Mouse (Mus musculus) midbrain, embryonic 13.5 days (tissue): ENCODE data around the gene 9030025P20Rik. TPM values are rescaled to one million over a fixed set of nuclear protein-coding genes. Genes with fewer than 3 reads are reported as not detected.
"Not testable (repeated sequence)": the region's sequence is repeated elsewhere in the genome, so short reads cannot be mapped to it uniquely, and the experiment has no call there.

Source experiments
- ATAC-seq: fragments of 200-750 bp; cut with Nextera tagmentation; 2 replicates; pipeline ENCODE4 v1.8.0; 2017; ENCODE audit warnings: mild to moderate bottlenecking, moderate TSS enrichment, moderate library complexity
- H3K27ac ChIP-seq: fragments of 300-500 bp; sonication (generic); 2 replicates; pipeline ENCODE4 v1.5.1; 2015; ENCODE audit warnings: inconsistent platforms, mild to moderate bottlenecking, moderate library complexity
- H3K27me3 ChIP-seq: fragments of 300-500 bp; sonication (generic); 2 replicates; pipeline ENCODE4 v1.6.1; 2015; ENCODE audit warnings: mild to moderate bottlenecking, inconsistent platforms
- H3K36me3 ChIP-seq: fragments of 300-500 bp; sonication (generic); 2 replicates; pipeline ENCODE4 v1.6.1; 2015; ENCODE audit warnings: mild to moderate bottlenecking, inconsistent platforms
- H3K4me1 ChIP-seq: fragments of 300-500 bp; sonication (generic); replicated peaks from 2 replicates; pipeline ENCODE4 v1.6.1; 2015; ENCODE audit warnings: inconsistent platforms
- H3K4me2 ChIP-seq: fragments of 300-500 bp; sonication (generic); replicated peaks from 2 replicates; pipeline ENCODE4 v1.6.1; 2015; ENCODE audit warnings: moderate library complexity, mild to moderate bottlenecking, inconsistent platforms
- H3K4me3 ChIP-seq: fragments of 300-500 bp; sonication (generic); replicated peaks from 2 replicates; pipeline ENCODE4 v1.5.1; 2015; ENCODE audit warnings: mild to moderate bottlenecking, inconsistent platforms
- H3K9ac ChIP-seq: fragments of 300-500 bp; sonication (generic); replicated peaks from 2 replicates; pipeline ENCODE4 v1.6.1; 2015; ENCODE audit warnings: mild to moderate bottlenecking, inconsistent platforms
- H3K9me3 ChIP-seq: fragments of 300-500 bp; sonication (generic); 2 replicates; pipeline ENCODE4 v1.6.1; 2016; ENCODE audit warnings: mild to moderate bottlenecking, inconsistent platforms
- WGBS: fragments of 180-500 bp; shearing (Covaris S2); methylation state at CpG from one replicate; pipeline ENCODE4 v1.1.7; 2015; 5-methylcytosine and 5-hydroxymethylcytosine counted together
- polyA plus RNA-seq: library from polyadenylated mRNA; unstranded; fragments of >200 nt; fragmentation: Nextera tagmentation; extraction: Ambion mirVana; gene quantifications from 2 replicates; pipeline ENCODE4 v1.2.1, GENCODE M21; 2015

Gene 9030025P20Rik
- polyA plus RNA-seq, 1 experiment from 2014 or later, result 11.8 TPM

DNA sequence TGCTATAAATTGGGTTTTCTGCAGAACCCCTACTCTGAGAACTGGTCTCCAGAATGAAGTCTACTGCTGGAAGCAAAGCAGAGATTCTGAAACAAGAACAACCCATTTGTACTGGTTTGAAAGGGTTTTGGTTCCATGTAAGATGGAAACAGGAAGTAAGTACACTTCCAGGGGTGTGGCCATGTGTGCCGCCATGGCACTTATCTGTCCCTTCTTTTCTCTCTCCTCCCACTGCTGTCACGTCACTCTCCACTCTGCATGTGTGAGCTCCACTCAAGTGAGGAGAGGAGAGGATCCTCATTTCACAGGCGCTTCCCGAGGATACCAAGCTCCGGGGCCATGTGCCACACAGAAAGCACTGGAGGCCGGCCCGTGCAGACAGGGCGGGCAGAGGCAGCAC lies 24.8 kb upstream of the 9030025P20Rik start:
- Histone ChIP-seq H3K27ac (no peak overlapping the region), H3K4me1 (no peaks in the 10 kb centered on the region), H3K27me3 (no peaks in the 10 kb centered on the region), H3K4me2 (no peak overlapping the region), H3K9me3 (no peaks in the 10 kb centered on the region), H3K9ac (no peak overlapping the region), H3K4me3 (no peak overlapping the region), H3K36me3 (peaks cover 45% of the 10 kb centered on the region)
- no peak for ATAC-seq
- WGBS, result 92% methylated on average over 8 of the region's 8 CpGs

DNA sequence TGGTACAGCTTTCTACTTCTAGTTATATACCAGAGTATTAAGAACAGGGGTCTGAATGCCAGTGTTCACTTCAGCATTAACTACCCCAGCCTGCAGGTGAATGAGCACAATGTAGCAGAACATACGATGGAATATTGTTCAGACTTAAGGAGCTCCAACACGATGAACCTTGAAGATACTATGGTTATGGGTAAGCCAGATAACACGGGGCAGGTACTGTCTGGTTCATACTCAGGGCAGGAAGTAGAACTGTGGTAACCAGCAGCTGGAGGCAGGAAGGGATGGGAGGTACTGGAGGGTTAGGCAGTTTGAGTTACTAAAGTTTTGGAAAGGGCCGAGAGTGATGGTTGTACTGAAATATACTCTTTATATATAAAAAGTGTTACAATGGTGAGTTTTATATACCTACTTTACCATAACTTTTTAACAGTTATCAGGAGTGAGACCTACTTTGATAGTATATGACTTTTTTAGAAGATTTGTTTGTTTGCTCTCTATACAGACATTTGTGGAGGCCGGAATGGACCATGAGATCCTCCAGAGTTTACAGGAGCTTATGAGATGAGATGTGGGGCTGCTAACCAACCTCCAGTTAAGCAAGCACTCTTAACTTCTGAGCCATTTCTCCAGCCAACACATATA lies 19.5 kb upstream of the 9030025P20Rik start:
- Histone ChIP-seq H3K36me3 (peaks cover 6% of the 10 kb centered on the region), H3K9ac (no peak overlapping the region), H3K27ac (no peak overlapping the region), H3K4me2 (no peak overlapping the region), H3K4me3 (no peak overlapping the region), H3K9me3 (no peaks in the 10 kb centered on the region), H3K4me1 (peaks cover 12% of the 10 kb centered on the region), H3K27me3 (no peaks in the 10 kb centered on the region)
- WGBS, result 90% methylated on average over 5 of the region's 5 CpGs
- ATAC-seq, result no peak

GRCm38 (mm10) chr17:14959979-14960378 lies 18.3 kb upstream of the 9030025P20Rik start:
- 27% methylated on average over 3 of the region's 3 CpGs for WGBS
- no peak for ATAC-seq
- no peaks in the 10 kb centered on the region for H3K27me3 ChIP-seq
- peak overlapping the region; percentile 53 for H3K4me2 ChIP-seq
- no peaks in the 10 kb centered on the region for H3K9me3 ChIP-seq
- H3K4me1 ChIP-seq, result peaks cover 12% of the 10 kb centered on the region
- peak overlapping the region; percentile 28 for H3K4me3 ChIP-seq
- H3K9ac ChIP-seq, result peak overlapping the region; percentile 57
- H3K36me3 ChIP-seq, result no peaks in the 10 kb centered on the region
- H3K27ac ChIP-seq, result no peak overlapping the region

GRCm38 (mm10) chr17:14960520-14960919 lies 17.7 kb upstream of the 9030025P20Rik start:
- H3K4me3 ChIP-seq, result peak overlapping the region; percentile 74
- peaks cover 12% of the 10 kb centered on the region for H3K4me1 ChIP-seq
- H3K27ac ChIP-seq, result no peak overlapping the region
- peak overlapping the region; percentile 83 for H3K9ac ChIP-seq
- peak overlapping the region; percentile 86 for H3K4me2 ChIP-seq
- H3K27me3 ChIP-seq, result no peaks in the 10 kb centered on the region
- no peaks in the 10 kb centered on the region for H3K36me3 ChIP-seq
- peak; percentile 16 for ATAC-seq
- no peaks in the 10 kb centered on the region for H3K9me3 ChIP-seq
- WGBS, result 0% methylated on average over 21 of the region's 23 CpGs

GRCm38 (mm10) chr17:14960951-14961556 lies 17.2 kb upstream of the 9030025P20Rik start, which contains the start of gene Phf10:
Phf10 (minus strand) TSS chr17:14961273.
- ATAC-seq, result peak; percentile 48
- H3K4me1 ChIP-seq, result peaks cover 12% of the 10 kb centered on the region
- peak within 1 kb of the TSS; percentile 86 for H3K4me2 ChIP-seq
- peak within 1 kb of the TSS; percentile 74 for H3K4me3 ChIP-seq
- not testable (repeated sequence) for H3K27me3 ChIP-seq, H3K36me3 ChIP-seq, H3K9me3 ChIP-seq
- WGBS, result under 1% methylated on average over 50 of the region's 100 CpGs
- peak within 1 kb of the TSS; percentile 83 for H3K9ac ChIP-seq
- H3K27ac ChIP-seq, result peak within 1 kb of the TSS; percentile 74

DNA sequence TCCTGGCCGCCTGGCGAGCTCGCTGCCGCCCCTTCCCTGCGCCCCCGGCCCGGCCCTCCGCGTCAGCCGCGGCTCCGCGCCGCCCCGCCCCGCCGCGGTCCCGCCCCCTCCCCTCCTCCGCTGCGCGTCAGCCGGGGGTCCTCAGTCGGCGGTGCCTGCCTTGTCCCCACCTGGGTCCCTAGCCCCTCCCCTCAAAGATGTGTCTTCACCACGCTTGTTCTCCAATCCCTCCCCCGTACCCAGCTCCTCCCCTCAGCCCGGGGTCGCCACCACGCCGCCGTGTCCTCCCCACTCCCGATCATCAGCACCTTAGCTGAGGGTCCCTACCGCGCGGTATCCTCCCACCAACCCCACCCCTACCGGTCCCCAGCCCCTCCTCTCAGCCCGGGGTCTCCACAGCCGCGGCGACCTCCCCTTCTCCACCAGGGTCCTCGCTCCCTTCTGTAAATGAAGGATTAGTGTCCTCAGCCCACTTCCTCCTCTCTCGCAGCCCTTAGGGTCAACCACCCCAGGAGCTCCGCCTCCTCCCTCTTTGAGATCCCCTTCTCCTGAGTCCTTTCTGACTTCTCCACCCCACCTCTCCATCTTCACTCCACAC lies 16.6 kb upstream of the 9030025P20Rik start:
- peaks cover 12% of the 10 kb centered on the region for H3K4me1 ChIP-seq
- not testable (repeated sequence) for H3K27me3 ChIP-seq, H3K4me2 ChIP-seq, H3K9me3 ChIP-seq, H3K27ac ChIP-seq, H3K36me3 ChIP-seq, H3K9ac ChIP-seq, H3K4me3 ChIP-seq
- no CpG with 5 or more reads among the region's 44 CpGs for WGBS
- ATAC-seq, result peak; percentile 94

- H3K27me3 ChIP-seq, H3K4me1 ChIP-seq, H3K27ac ChIP-seq, H3K9me3 ChIP-seq, ATAC-seq, H3K9ac ChIP-seq, H3K4me2 ChIP-seq, H3K4me3 ChIP-seq, H3K36me3 ChIP-seq: not testable (repeated sequence)
- no CpG with 5 or more reads among the region's 6 CpGs for WGBS
Measured at GRCm38 (mm10) chr17:14968373-14968913, 9.8 kb upstream of the 9030025P20Rik start.

DNA sequence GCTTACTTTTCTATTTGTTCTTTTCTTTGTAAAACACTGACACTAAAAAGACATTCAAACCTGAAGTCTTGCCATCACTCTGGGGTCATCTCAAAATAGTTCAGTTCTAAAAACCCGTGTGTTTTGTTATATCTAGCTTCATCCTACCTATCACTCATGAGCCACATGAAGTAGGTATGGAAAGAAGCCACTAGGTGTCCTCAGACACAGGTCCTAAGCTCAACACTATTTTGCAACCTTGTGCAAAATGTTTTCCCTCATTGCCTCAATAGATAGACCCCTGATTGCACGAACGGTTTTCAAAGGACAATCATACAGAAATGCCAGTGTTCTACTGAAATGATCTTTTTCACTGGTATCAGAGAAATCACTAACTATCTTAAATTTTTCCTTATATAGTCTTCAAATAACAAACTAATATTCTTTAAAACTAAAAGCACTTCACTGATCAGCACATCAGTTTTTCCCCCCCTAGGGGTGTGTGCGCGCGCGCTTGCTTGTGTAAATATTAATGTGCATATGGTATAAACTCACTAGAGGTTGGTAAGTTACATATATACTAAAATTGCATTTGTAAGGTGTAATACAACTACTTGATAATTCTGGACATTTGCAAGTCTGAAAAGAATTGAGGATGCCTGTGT lies 428 bp upstream of the 9030025P20Rik start:
- not testable (repeated sequence) for H3K4me1 ChIP-seq, ATAC-seq, H3K9ac ChIP-seq, H3K36me3 ChIP-seq, H3K27ac ChIP-seq, H3K27me3 ChIP-seq, H3K9me3 ChIP-seq
- Histone ChIP-seq H3K4me3 (peak overlapping the region; percentile 20; the same call in 1 of the 2 replicates), H3K4me2 (peak overlapping the region; percentile 36)
- WGBS, result 0% methylated on average over 4 of the region's 7 CpGs

- H3K9me3 ChIP-seq, H3K27ac ChIP-seq, ATAC-seq, H3K9ac ChIP-seq, H3K4me2 ChIP-seq, H3K4me1 ChIP-seq, H3K4me3 ChIP-seq, H3K27me3 ChIP-seq, H3K36me3 ChIP-seq: not testable (repeated sequence)
- 79% methylated on average over 4 of the region's 5 CpGs for WGBS
Measured at GRCm38 (mm10) chr17:14990116-14990702, 11.9 kb downstream of the 9030025P20Rik start.

DNA sequence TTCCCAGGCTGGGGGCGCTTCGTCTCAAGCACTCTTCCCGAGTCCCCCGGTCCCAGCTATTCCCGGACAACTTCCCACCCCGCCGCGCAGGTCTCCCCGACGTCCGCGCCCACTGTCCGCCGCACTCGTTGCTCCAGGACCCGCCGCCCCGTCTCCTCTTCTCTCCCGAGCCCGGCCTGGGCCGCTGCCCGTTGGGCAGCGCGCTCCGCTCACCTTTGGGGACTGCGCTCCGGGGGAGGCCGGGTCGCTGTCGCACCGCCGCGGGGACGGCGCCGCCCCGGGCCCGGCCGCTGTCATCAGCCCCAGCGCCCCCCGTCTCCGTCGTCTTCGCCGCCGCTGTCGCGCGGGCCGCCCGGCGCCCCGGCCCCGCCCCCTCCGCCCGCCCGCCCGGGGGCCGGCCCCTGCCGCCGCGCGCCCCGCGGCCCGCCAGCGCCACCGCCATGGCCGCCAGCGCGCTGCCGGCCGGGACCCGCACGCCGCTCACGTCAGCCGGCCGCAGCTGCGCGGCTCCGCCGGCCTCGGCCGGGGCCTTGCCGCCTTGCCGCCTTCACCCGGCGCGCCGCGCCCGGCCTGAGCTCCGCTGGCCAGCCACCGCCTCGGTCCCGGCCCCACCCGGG lies 14.4 kb downstream of the 9030025P20Rik start:
- H3K4me1 ChIP-seq, H3K9me3 ChIP-seq, H3K27ac ChIP-seq, H3K36me3 ChIP-seq, H3K27me3 ChIP-seq, H3K9ac ChIP-seq, H3K4me3 ChIP-seq, H3K4me2 ChIP-seq: not testable (repeated sequence)
- no CpG with 5 or more reads among the region's 98 CpGs for WGBS
- peak; percentile 80 for ATAC-seq

DNA sequence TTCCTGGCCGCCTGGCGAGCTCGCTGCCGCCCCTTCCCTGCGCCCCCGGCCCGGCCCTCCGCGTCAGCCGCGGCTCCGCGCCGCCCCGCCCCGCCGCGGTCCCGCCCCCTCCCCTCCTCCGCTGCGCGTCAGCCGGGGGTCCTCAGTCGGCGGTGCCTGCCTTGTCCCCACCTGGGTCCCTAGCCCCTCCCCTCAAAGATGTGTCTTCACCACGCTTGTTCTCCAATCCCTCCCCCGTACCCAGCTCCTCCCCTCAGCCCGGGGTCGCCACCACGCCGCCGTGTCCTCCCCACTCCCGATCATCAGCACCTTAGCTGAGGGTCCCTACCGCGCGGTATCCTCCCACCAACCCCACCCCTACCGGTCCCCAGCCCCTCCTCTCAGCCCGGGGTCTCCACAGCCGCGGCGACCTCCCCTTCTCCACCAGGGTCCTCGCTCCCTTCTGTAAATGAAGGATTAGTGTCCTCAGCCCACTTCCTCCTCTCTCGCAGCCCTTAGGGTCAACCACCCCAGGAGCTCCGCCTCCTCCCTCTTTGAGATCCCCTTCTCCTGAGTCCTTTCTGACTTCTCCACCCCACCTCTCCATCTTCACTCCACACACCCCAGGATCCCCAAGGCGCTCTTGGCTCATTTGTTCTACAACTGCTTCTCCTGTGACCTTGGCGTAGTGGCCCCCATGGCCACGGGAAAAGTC lies 15.0 kb downstream of the 9030025P20Rik start:
- not testable (repeated sequence) for H3K9me3 ChIP-seq, H3K9ac ChIP-seq, H3K4me2 ChIP-seq, H3K4me3 ChIP-seq, H3K27ac ChIP-seq, H3K36me3 ChIP-seq, H3K27me3 ChIP-seq, H3K4me1 ChIP-seq
- ATAC-seq, result peak; percentile 93
- WGBS, result no CpG with 5 or more reads among the region's 47 CpGs
